Mouse (Mus musculus) G1E-ER4 (cell line): ENCODE results near the gene Reck. TPM values are rescaled to one million over a fixed set of nuclear protein-coding genes. Genes with fewer than 3 reads are reported as not detected.

Experiments used
- GATA1 ChIP-seq: IDR thresholded peaks from one replicate; pipeline ENCODE4 v1.8.0; 2012; ENCODE audit warnings: low read length, inconsistent platforms
- polyA plus RNA-seq: library from polyadenylated mRNA; stranded (reverse); fragments of >175 nt; gene quantifications from 2 replicates; pipeline ENCODE4 v1.2.3, GENCODE M21; 2012

The Reck gene
- polyA plus RNA-seq, 1 experiment: not detected

- TF ChIP-seq GATA1: no peak
Observed at GRCm38 (mm10) chr4:43973526-43973981, 98.2 kb downstream of the Reck start.

DNA sequence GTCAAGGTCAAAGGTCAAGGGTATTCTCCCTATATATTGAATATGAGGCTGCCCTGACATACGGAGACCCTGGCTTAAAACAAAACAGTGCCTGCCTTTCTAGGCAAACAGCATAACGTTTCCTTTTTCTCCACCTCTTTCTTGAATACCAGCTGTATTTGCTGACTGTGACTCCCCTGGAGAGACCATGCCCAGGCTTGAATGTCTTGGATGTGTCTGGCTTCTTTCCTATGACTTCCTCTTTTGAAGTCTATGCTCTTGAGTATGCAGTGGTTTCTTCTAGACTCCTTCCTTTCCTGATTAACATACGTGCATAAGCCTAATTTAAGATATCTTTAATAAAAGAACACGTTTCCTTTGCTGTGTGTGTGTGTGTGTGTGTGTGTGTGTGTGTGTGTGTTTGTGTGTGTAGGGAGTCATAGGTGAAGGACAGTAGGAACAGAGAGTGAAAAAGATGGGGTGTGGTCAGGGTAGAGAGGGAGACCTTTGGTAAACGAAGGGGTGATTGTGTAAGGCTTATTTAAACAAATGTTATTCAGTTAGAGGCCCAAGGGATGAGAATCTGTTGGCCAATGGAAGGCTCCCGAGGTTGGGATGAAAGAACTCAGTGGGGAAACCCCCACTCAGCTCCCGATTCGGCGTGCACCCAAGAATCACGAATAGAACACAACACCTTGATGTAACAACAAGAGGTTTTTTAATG, 99.7 kb downstream of the Reck start:
- TF ChIP-seq GATA1: no peak

- TF ChIP-seq GATA1: no peak
Observed at GRCm38 (mm10) chr4:43976223-43976740, 101.0 kb downstream of the Reck start.

GRCm38 (mm10) chr4:43978521-43979443, 103.5 kb downstream of the Reck start:
- no peak for TF ChIP-seq GATA1

DNA sequence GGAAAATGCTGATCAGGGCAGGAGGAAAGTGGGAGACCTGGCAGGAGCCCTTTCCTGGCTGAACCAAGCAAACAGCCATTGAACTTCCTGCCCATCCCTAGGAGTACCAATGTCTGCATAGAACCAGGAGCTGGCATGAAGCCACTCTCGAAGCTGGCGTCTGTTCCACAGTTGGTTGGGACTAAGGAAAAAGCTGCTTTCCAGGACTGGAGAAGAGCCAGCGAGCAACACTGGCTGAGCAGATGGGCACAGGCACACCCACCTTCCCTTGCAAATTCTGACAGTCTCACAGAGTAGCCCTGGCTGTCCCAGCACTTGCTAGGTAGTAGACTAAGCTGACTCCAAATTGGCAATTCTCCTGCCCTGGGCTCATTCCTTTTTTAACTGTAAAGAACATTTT, 104.4 kb downstream of the Reck start:
- no peak for TF ChIP-seq GATA1

- TF ChIP-seq GATA1: no peak
Observed at GRCm38 (mm10) chr4:43980236-43980635, 104.9 kb downstream of the Reck start.

GRCm38 (mm10) chr4:43980846-43981245, 105.5 kb downstream of the Reck start:
- no peak for TF ChIP-seq GATA1

GRCm38 (mm10) chr4:43981251-43981650, 105.9 kb downstream of the Reck start:
- TF ChIP-seq GATA1: no peak

DNA sequence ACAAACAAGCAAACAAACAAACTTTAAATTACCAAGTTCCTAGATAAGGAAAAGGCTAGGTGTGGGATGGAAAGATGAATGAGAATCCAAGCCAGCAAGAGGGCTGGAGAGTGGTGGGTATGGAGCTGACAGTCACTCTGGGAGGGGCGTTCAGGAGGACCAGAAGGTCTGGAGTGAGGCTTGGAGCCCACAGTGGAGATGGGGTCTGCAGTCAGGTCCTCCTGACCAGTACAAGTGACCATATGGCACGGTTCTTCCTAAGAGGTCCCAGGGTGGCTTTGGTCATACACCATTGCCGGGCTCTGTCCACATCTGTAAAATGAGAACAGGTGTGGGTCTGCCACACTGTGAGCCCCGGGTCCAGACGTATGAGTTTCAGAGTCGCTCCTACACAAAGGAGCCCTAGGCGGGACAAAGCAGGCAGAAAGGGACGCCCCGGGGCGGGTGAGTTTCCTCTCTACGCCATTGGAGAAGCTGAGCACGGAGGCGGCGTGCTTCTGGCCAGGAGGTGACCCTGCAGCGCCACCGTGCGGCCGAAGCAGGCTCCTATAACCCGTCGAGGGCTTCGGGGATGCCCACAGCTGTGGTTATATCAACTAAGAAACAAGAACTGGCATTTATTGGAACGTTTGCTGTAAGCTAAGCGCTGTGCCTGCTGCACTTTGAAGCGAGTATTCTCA, 106.9 kb downstream of the Reck start:
- TF ChIP-seq GATA1: no peak

GRCm38 (mm10) chr4:43983181-43983580, 107.9 kb downstream of the Reck start, which contains the start of gene Ccin:
Ccin (plus strand) TSS chr4:43983483.
- TF ChIP-seq GATA1: no peak

DNA sequence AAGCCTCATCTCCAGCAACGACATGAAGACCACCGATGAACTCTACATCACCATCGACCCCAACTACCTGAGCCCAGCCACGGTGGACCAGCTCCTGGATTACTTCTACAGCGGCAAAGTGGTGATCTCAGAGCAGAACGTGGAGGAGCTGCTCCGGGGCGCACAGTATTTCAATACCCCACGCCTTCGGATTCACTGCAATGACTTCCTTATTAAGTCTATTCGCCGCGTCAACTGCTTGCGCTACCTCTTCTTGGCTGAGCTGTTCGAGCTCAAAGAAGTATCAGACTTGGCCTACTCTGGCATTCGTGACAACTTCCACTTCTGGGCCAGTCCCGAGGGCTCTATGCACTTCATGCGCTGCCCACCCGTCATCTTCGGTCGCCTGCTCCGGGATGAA, 108.4 kb downstream of the Reck start:
- no peak for TF ChIP-seq GATA1

DNA sequence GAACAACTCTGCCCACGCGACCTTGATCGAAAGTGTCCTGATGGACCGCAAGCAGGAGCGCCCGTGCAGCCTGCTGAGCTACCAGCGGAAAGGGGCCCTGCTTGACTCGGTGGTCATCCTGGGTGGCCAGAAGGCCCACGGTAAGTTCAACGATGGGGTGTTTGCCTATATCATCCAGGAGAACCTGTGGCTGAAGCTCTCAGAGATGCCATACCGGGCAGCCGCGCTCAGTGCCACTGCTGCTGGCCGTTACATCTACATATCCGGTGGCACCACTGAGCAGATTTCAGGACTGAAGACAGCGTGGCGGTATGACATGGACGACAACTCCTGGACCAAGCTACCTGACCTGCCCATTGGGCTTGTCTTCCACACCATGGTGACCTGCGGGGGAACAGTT, 109.0 kb downstream of the Reck start:
- no peak for TF ChIP-seq GATA1

DNA sequence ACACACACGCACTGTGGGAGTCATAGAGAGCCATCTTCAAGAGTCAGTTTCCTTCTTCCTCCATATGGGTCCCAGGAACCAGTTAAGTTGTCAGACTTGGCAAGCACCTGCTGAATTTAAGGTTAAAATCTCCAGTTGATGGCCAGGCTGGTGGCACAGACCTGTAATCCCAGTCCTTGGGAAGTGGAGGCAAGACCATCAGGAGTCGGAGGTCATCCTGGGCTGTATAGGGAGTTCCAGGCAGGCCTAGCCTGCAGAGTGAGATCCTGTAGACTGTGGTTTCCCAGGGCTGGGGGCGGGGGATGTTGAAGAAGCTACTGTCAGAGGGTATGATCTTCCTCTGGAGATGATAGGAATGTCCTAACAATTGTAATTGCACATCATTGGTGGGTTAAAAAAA, 113.6 kb downstream of the Reck start:
- TF ChIP-seq GATA1: no peak

- TF ChIP-seq GATA1: no peak
Observed at GRCm38 (mm10) chr4:43993072-43993471, 117.7 kb downstream of the Reck start.

GRCm38 (mm10) chr4:43994342-43994741, 119.0 kb downstream of the Reck start:
- no peak for TF ChIP-seq GATA1

Other genes starting within 250 kb of the Reck start
- gene Npr2, start 243.6 kb upstream of the Reck start, polyA plus RNA-seq: 0.11 TPM in 2 replicates
- not detected in 2 replicates for gene Spag8, start 221.9 kb upstream of the Reck start, polyA plus RNA-seq
- 45.3 and 51.0 TPM in 2 replicates for gene Hint2, start 219.1 kb upstream of the Reck start, polyA plus RNA-seq
- 3.2 and 3.4 TPM in 2 replicates for gene Tmem8b, start 206.6 kb upstream of the Reck start, polyA plus RNA-seq
- 0.01 and 0.02 TPM in 2 replicates for gene Fam221b, start 206.4 kb upstream of the Reck start, polyA plus RNA-seq
- not detected in 2 replicates for gene Olfr70, start 174.7 kb upstream of the Reck start, polyA plus RNA-seq
- not detected in 2 replicates for gene Olfr71, start 165.3 kb upstream of the Reck start, polyA plus RNA-seq
- not detected in 2 replicates for gene Hrct1, start 148.3 kb upstream of the Reck start, polyA plus RNA-seq
- not detected in 2 replicates for gene Spaar, start 145.5 kb upstream of the Reck start, polyA plus RNA-seq
- gene Olfr159, start 104.5 kb upstream of the Reck start, polyA plus RNA-seq: not detected in 2 replicates
- not detected in 2 replicates for gene Olfr156, start 51.6 kb upstream of the Reck start, polyA plus RNA-seq
- not detected in 2 replicates for gene Olfr157, start 35.3 kb upstream of the Reck start, polyA plus RNA-seq
- not detected in 2 replicates for gene Olfr155, start 24.0 kb upstream of the Reck start, polyA plus RNA-seq
- 34.6 and 41.8 TPM in 2 replicates for gene Glipr2, start 81.9 kb downstream of the Reck start, polyA plus RNA-seq
- not detected in 2 replicates for gene Ccin, start 108.0 kb downstream of the Reck start, polyA plus RNA-seq
- 507 and 529 TPM in 2 replicates for gene Clta, start 128.9 kb downstream of the Reck start, polyA plus RNA-seq
- 40.5 and 49.2 TPM in 2 replicates for gene Gne, start 208.6 kb downstream of the Reck start, polyA plus RNA-seq